Mouse (Mus musculus): ENCODE results near the gene Gm11084.

GRCm38 (mm10) chr2:72992497-72992896, 6.0 kb upstream of the Gm11084 start:
- TF ChIP-seq CTCF (IDR thresholded peaks at IDR 0.05; ENCODE audit: low read depth) (no peak), EP300 (IDR thresholded peaks at IDR 0.05; ENCODE audit: low read depth) (no peak)
